Mouse (Mus musculus) naive thymus-derived CD4-positive, alpha-beta T cell, adult 2 months (primary cell): ENCODE results near the gene Mpeg1.
A peak's percentile ranks its signal among the peaks of the same experiment; 100 is the strongest.

Experiments used
- DNase-seq: peaks from one replicate; pipeline ENCODE4 v3.0.0-alpha.2; 2011; ENCODE audit warnings: low read depth

Gene Mpeg1

DNA sequence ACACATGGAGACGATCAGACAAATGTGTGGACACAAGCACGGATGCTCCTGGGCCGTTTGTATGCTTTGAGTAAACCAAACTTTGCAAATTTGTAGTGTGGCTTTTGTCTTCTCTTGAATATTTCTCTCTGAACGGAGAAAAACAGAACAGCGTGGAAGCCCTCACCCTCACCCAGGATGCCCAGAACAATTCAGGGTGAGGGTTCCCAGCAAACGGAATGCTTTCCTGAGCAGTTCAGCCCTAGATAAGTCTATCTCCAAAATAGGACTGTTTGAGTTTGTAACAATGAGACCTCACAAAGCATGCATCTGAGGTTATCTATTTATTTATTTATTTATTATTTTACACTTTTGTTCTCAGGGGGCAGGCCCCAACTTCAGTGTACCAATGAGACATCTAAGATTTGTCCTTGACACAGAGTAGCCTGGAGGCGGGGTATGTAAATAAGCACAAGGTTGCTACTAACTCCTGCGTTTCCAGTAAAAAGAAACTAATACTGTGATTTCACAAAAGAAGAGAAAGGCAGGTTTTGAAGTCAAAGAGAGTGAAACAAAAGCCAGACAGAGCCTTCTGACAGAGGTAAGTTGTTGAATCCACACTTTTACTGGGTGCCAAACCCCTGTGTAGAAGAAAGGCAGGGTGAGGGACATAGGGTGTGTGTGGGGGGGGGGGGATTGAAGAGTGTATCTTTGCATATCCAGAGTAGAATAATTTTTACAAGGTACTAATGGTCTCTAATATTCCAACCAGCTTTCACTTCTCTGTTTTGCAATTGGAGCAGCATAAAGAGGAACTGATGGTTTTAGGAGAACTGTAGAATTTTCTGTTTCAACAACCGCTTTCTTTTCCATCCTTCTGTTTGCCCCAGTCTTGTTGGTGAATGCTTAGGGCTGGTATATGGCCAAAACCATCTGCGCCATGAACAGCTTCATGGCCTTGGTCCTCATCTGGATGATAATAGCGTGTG is at the start of gene Mpeg1:
Mpeg1 (plus strand) TSS at position 498 of the 968 bp plus-strand sequence.
- no peak for DNase-seq

DNA sequence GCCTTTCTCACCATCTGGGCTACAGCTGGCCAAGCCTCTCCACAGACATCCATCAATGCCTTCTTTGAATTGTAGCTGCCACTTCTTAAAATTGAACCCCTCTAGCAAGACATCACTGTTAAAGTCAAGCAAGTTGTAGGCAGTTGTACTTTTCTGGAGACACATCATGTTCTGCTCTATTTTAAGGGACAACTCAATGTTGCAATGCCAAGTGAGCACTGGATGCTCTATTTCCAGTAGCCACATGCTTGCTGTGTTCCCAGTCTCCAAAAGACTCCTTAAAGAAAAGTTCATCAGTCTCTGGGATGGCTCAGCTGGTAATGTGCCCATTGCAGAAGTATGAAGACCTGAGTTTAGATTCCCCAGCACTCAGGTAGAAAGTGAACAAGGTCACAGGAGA is 46.8 kb upstream of the Mpeg1 start:
- no peak for DNase-seq

DNA sequence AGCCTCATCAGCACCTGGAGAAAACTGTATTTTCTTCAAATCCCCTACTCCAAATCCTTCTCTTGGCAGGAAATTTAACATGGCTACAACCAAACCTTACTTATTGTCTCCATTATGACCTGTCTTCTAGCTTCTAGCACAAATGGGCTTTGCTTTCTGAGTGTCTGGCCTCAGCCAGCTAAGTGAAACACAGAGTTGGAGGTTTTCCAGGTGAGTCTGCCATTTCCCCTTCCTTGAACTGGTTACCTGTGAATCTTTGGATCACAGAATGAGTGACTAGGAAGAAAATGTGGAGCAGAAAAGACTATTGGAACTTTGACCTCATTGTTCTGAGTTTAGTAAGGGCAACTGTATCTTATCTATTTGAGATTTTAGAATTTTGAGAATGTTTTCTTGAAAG is 43.2 kb upstream of the Mpeg1 start, which contains the start of gene Olfr1441:
Olfr1441 (plus strand) TSS at position 73 of the 400 bp plus-strand sequence.
- DNase-seq, result no peak

DNA sequence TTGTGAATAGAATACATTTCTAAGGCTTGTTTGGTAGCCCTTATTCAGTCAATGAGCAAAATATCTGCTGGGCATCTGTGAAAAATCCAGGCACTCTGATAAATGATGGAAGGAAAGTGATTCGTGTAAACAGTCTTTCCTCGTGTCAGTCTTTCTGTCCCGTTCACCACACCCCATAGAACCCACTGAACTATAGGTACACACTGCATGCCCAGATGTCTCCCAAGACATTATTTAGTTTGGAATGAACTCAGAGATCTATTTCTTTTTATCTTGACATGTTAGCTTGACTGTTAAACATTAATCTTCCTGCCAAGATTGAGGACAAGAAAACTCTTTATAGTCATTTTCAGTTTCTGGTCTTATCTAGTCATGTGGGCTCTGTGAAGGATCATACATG is 42.3 kb upstream of the Mpeg1 start:
- DNase-seq, result no peak

DNA sequence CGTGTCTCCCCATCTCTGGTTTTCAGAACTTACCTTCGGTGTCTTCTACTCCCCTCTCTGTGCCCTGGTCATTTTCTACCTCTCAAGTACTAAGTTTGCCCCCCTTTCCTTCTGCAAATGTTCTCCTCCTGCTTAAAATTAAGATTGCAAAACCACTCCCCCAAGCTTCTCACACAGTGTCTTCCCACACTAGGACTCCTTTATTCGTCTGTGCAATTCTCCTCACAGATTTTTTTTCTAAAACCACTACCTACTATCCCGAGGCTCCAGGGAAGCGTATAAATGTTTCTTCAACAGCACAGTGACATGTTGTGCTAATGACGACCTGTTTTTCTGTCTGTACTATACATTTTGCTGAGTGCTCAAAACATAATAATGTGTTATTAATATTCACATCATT is 40.0 kb upstream of the Mpeg1 start:
- DNase-seq, result no peak

DNA sequence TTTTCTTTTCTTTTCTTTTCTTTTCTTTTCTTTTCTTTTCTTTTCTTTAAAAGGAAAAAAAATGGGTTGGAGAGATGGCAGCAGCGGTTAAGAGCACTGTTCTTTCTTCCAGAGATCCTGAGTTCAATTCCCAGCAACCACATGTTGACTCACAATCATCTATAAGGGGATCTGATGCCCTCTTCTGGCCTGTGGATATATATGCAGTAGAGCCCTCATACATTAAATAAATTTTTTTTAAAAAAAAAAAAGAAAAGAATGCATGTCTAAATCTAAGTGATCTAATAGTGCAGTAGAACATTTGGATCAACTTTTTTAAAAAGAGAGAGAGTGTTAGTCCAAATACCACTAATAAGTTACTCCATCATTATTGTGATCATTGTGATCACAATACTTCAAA is 38.9 kb upstream of the Mpeg1 start:
- DNase-seq, result no peak

DNA sequence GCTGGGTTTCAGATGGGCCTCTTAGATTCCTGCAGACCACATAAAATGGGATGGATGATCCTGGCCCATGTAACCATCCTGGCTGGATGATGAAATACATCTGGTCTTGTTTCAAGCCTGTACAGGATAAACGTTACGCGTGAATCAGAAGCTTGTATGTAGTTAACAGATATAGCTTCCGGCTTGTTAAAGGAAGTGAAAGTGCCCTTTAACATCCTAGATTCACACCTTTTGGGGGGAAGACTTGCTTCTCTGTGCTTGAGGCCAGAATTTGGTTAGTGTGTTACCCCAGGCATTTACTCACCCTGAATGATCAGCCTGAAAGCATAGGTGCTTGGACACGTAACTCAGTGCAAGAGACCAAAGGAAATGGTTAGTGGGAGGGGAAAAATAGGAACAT is 33.5 kb upstream of the Mpeg1 start:
- no peak for DNase-seq

DNA sequence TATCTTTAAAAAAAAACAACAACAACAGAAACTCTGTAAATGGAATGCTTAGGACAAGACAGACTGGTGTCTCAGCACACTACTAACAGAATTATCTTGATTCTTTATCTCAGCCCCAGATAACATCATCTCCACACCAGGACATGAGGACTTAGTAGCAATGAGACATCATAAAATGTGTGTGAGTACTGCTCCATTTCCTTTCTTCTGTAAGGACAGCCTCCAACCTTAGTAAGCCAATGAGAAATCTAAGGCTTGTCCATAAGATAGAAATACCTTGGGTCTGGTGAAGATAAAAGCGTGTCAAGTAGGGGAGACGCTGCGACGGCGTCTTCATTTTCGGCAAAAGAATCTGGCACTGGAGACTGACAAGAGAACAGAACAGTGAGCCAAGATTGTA is 33.0 kb upstream of the Mpeg1 start, which contains the start of gene Pfpl:
Pfpl (plus strand) TSS at position 301 of the 400 bp plus-strand sequence.
- DNase-seq, result no peak

DNA sequence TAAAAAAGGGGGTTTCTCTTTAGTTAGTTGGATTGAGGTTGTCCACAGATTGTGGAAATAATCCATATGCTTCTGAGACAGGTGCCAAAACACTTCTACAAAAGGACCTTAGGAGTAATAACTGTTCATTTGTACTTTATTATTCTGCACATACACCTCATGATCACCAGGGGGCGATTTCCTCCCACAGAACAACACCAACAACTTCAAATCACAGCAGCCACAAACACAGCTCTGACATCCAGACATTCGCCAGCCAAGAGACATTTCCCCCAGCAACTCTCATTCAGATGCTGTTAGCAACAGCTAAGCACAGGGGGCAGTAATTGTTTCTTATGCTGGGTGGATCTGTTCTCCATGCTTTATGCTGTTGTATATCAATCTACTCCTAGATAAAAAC is 27.5 kb upstream of the Mpeg1 start:
- peak; percentile 47 for DNase-seq

DNA sequence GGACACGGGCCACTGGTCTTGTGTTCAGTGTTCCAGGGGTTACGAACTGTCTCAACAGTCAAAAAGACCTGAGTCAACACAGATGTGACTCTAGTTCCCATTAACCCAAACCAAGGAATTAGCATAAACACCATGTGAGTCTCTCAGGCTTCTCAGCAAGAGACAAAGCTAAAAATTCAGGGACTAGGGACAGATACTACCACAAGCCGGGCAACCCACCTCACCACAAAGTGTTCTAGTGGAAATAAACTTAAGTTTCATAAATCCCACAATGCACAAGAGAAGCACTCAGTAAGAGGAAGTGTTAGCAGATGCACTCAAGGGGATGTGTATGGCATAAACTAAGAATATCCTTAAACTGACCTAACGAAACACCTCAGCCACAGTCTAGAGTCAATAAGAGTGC is 25.6 kb upstream of the Mpeg1 start:
- DNase-seq, result no peak

DNA sequence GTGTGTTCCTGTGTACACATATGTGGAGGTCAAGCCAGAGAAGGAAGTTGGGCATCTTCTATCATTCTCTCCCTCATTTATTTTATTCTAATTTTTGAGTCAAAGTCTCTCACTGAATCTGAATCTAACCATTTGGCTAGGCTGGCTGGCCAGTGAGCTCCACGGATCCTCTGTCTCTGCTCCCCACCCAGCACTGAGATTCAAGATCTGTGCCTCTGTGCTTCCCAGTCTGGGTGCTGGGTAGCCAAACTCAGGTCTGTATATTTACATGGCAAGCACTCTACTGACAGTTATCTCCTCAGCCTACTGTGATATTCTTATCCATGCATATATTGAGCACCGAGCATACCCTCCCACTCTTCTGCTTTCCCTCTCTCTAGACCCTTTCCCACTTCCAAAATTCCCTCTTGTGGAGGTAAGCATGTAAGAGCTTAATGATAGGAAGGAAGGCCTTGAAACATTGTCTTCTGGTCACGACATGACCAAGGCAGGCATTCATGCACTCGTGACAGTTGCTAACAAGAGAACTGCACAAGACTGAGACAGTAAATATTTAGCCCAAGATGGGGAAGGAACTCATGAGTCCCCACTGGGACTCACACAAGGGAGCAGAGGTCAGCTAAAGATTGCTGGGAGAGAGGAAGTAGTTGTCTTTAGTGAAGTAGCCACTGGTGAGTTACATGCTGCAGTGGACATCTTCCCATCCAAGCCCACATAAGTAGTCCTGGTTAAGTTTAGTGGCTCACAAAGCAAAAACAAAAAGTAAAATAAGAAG is 24.6 kb upstream of the Mpeg1 start:
- no peak for DNase-seq

DNA sequence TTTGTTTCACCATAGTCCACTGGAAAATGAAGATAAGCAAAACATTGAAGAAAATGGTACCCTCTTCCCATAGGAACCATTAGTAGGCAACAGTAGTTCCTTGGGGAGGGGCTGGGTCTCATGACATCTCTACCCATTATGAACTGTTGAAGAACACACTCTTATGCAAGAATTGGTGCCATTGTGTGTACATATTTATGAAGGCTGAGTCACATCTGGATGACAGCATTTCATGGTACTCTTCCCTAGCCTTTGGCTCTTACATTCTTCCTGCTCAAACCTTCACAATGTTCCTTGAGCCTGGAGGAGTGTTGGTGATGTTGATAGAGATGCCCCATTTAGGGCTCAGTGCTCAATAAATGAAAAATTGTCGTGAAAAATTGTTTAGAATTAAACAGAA is 21.0 kb upstream of the Mpeg1 start:
- no peak for DNase-seq

DNA sequence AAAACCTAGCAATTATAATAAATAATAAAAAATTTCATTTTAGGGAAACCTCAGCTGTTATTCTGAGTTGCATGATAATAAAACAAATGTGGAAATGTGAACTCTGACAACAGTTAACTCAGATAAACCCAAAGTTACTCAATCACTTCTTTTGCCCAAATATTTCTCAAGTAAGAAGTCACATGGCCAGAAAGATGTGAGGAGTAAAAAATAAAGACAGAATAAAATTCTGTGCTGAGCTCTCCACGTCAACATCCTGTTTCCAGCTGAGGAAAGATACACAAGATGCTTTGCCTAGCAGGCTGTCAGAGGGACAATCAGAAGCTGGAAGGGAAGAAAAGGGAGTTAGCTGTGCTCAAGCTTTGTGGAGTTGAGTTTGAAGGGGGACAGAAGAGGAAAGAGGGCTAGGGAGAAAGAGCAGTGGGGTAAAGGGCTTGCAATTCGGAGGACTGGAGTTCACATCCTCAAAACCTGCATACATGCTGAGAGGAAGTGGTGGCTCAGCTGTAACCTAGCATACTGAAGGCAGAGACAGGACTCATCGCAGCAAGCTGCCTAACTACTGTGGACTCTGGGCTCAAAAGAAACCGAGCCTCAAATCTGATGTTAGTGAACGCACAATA is 20.4 kb upstream of the Mpeg1 start:
- DNase-seq, result no peak

DNA sequence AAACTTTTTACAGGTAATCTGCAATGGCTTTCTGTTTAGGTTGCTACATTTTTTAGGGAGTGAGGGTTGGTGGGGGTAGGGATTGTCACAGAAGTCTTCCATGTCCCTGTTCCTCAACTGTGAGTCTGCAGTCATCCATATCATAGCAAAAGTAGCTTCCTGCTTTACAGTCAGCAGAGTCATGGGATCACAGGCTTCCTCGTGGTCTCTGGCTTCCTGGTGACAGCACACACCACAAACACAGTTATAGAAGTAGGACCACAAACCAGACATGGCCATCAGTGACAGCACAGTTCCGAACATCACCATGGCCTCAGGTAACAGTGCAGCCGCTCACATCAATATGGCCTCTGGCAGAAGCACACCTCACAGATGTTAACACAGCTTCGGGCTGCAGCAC is 18.0 kb upstream of the Mpeg1 start:
- no peak for DNase-seq

DNA sequence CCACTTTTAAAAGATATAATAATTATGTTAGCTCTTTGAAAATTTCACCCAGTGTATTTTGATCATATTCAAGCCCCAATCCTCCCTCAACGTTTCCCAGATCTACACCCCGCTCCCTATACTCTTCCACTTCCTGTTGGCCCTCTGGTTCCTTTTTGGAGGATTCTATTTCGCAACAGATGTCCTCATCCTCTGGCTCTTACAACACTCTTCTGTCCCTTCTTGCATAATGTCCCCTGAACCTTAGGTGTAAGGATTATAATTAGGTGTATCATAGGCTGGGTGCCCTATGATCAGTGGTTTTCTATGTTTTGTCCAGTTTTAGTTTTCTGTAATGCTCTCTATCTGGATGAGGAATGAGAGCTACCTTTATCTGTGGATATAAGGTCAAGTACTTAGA is 15.6 kb upstream of the Mpeg1 start:
- no peak for DNase-seq

DNA sequence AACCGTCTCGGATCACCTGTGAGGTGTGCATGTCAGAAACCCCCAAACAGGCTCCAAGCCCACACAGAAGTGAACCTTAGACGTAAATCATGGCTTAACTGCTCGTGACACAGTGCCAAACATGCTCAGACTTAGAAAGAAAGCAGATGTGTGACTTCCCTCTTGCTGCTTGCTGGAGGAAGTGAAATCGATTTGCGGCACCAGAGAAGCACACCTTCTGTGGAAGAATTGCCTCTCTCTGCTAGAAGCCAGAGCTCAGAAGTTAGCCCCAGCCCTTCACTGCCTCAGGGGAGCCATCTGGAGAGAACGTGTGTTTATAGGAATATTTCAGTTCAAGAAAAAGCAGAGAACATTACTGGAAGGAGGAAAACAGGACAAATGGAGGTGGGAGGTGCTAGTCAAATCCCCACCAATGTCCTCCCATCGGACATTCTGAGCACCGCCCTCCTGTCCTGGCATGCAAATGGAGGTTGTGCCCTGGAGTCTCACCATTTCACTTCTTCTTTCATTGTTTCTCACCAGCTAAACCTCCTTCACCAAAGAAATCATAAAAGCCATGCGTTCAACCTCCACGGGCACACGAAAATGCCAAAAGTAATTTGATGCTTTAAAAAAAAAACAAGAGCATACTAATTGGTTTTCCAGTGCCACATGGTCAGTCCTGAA is 3.0 kb upstream of the Mpeg1 start:
- no peak for DNase-seq

DNA sequence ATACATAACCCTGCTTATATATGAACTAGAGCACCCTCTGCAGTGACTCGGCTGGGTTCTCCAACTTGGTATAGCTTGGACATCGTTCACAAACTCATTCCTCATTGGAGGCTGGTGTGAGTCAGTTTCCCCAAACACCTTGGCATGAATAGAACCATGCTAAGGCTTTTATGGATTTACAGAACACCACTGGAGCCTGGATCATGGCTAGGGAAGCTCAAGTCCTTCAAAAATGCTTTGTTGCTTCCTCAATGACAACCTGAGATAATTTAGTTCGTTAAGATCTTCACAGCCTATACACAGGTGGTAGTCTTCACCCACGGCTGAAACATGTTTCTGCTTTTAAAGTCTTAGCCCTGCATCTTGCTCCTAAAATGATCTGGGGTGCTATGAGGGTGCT is 1.1 kb upstream of the Mpeg1 start:
- DNase-seq, result no peak

DNA sequence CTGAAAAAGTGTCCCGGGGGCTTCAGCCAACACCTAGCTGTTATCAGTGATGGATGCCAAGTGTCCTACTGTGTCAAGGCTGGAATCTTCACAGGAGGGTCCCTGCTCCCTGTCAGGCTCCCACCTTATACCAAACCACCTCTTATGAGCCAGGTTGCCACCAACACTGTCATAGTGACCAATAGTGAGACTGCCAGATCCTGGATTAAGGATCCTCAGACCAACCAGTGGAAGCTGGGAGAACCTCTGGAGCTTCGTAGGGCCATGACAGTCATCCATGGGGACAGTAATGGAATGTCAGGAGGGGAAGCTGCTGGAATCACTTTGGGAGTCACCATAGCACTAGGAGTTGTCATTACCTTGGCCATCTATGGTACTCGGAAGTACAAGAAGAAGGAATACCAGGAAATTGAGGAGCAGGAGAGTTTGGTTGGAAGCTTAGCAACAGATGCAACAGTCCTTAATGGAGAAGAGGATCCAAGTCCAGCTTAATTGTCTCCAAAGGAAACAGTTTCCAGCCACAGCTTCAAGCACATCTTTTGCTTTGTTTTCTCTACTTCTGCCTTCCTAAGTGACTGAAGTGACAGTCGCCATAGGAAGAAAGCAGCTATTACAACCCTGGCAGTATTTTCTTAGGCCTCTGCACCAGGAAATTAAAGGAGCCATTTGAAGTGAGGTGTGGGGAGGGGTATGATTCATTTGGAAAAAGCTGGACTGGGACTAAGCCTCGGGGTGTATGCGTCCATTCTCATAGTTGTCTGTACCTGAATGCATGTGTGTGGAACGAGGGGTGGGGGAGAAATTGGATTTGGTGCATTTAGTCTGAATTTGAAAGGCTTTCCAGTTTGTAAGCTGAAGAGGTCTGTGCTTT is 2.5 kb downstream of the Mpeg1 start:
- no peak for DNase-seq

DNA sequence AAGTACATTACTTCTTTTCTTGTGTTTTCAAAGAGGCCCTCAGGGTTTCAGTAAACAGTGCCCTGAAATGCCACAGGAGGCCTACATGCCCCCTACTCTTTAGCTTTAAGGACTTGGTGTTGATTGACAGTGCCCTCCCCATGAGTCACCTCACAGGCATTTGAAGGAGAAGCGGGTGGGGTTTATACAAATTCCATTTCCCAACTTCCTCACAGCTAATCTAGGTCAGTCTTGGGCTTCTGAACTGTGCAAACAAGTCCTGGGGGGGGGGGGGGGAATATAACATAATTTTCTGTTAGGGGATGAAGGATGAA is 3.1 kb downstream of the Mpeg1 start:
- DNase-seq, result no peak

DNA sequence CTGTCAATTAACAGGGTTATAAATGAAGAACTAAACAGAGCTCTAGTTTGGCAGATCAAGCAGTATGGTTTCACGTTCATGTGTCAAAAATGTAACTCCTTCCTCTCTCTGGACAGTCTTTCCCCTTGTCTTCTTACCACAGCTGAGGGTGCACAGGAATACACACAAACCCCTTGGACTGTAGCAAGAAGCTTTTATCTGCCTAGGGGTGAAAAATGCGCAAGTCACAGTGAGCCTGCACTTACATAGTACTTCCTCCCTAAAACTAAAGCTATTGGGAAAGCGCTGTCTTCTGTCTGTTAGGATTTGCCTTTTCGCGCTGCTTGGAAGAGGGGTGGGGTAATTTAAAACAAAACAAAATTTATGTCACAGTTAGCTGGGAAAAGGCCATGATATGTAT is 3.5 kb downstream of the Mpeg1 start:
- DNase-seq, result no peak

DNA sequence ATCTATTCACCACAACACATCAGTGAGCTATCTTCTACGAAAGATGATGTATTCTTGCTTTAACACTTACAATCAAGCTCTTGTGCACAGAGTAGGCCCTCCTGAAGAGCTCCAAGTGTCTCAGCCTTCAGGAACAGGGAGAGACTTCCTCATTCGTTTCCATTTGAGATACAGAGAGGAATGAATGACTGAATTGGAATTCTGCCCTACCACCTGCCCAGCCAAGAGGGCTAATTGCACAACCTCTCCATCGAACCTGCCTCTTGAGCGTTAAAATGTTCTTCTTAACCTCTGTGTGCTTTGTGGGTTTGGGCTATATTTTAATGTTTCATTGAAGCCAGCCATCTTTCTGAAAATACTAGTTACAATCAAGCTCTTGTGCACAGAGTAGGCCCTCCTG is 4.1 kb downstream of the Mpeg1 start:
- no peak for DNase-seq
